Mouse (Mus musculus) thymus, adult 2 months (tissue): ENCODE results near the gene Scn1b. TPM values are rescaled to one million over a fixed set of nuclear protein-coding genes. Genes with fewer than 3 reads are reported as not detected.

ENCODE experiments used
- DNase-seq: peaks from one replicate; pipeline ENCODE4 v3.0.0; 2021
- H3K27ac ChIP-seq: fragments of 200-500 bp; 2 replicates; pipeline ENCODE4 v1.5.1; 2012; ENCODE audit warnings: low read length, control low read depth; ENCODE audit not compliant: control insufficient read depth, insufficient read depth
- H3K27me3 ChIP-seq: fragments of 200-500 bp; 2 replicates; pipeline ENCODE4 v1.6.1; 2012; ENCODE audit warnings: mild to moderate bottlenecking, low read length, moderate library complexity, mixed read lengths; ENCODE audit not compliant: control insufficient read depth, insufficient read depth
- H3K36me3 ChIP-seq: fragments of 200-500 bp; 2 replicates; pipeline ENCODE4 v1.6.1; 2012; ENCODE audit warnings: mild to moderate bottlenecking, low read length, moderate library complexity; ENCODE audit not compliant: control insufficient read depth, insufficient read depth
- H3K4me1 ChIP-seq: fragments of 200-500 bp; replicated peaks from 2 replicates; pipeline ENCODE4 v1.6.1; 2012; ENCODE audit warnings: low read length; ENCODE audit not compliant: control insufficient read depth, insufficient read depth
- H3K4me3 ChIP-seq: fragments of 200-500 bp; 2 replicates; pipeline ENCODE4 v1.5.1; 2012; ENCODE audit warnings: mild to moderate bottlenecking, low read length, control low read depth, moderate library complexity; ENCODE audit not compliant: control insufficient read depth, insufficient read depth
- CTCF ChIP-seq: fragments of 200-500 bp; IDR thresholded peaks from 2 replicates; pipeline ENCODE4 v1.5.1; 2012; ENCODE audit warnings: mild to moderate bottlenecking, control low read depth, low read length, moderate library complexity, borderline replicate concordance; ENCODE audit not compliant: control insufficient read depth, poor library complexity, insufficient read depth; ENCODE audit errors: extremely low read depth
- POLR2A ChIP-seq: fragments of 200-500 bp; IDR thresholded peaks from 2 replicates; pipeline ENCODE4 v1.6.1; 2012; ENCODE audit warnings: mild to moderate bottlenecking, low read length, control low read depth, moderate library complexity; ENCODE audit not compliant: control insufficient read depth, poor library complexity, insufficient read depth; ENCODE audit errors: extremely low read depth
- WGBS: fragments of 180-500 bp; shearing (Covaris S2); methylation state at CpG from one replicate; pipeline ENCODE4 v1.1.7; 2018; 5-methylcytosine and 5-hydroxymethylcytosine counted together
- polyA plus RNA-seq: library from polyadenylated mRNA; depleted of rRNA; stranded (reverse); fragments of >200 nt; gene quantifications from 2 replicates; pipeline ENCODE4 v1.2.3, GENCODE M21; 2012

The Scn1b gene
- polyA plus RNA-seq, 1 experiment = 21.2 TPM

GRCm38 (mm10) chr7:31084140-31084539, 42.7 kb downstream of the Scn1b start:
- 74% methylated on average over 9 of the region's 9 CpGs for WGBS
- no peak for TF ChIP-seq POLR2A
- no peak for TF ChIP-seq CTCF
- H3K4me3 ChIP-seq = no peak overlapping the region
- H3K36me3 ChIP-seq = no peaks in the 10 kb centered on the region
- peaks cover 13% of the 10 kb centered on the region for H3K4me1 ChIP-seq
- no peaks in the 10 kb centered on the region for H3K27me3 ChIP-seq
- DNase-seq = no peak
- H3K27ac ChIP-seq = no peak overlapping the region

DNA sequence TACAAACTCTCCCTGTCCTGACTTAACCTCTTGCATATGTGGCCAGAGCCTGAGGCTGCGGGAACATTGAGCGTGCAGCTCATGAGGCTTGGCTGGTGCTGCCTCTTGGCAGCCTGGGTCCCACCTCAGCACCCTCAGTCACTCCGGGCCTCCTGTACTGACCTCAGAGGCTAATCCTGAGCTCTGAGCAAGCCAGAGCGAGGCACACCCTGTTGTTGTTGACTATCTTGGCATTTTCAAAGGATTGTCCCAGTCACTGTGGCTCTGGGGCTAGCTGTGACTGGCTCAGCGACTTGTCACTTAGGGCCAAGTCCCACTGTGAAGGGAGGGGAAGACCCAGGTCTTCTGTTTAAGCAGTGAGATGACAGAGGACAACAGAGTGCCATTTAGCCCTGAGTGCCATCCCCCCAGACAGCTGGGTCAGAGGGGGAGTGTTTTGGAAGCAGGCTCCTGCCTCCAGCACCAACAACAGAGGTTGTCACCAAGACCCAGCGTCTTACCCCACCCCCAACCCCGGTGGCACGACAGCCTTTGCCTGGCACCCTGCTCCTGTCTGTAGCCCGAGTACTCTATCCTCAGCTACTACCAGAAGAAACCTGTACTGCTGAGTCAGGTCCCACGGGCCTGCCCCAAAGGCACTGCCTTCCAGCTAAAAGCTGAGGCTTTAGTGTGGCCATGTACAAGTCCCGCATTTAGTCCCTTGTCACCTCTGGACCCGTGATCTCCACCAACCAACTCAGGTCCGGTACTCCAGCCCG, 43.8 kb downstream of the Scn1b start:
- Histone ChIP-seq H3K36me3 (no peaks in the 10 kb centered on the region), H3K27me3 (no peaks in the 10 kb centered on the region), H3K4me3 (no peak overlapping the region), H3K27ac (no peak overlapping the region), H3K4me1 (peaks cover 13% of the 10 kb centered on the region)
- TF ChIP-seq POLR2A (no peak), CTCF (no peak)
- DNase-seq = no peak
- WGBS = 83% methylated on average over 14 of the region's 14 CpGs

DNA sequence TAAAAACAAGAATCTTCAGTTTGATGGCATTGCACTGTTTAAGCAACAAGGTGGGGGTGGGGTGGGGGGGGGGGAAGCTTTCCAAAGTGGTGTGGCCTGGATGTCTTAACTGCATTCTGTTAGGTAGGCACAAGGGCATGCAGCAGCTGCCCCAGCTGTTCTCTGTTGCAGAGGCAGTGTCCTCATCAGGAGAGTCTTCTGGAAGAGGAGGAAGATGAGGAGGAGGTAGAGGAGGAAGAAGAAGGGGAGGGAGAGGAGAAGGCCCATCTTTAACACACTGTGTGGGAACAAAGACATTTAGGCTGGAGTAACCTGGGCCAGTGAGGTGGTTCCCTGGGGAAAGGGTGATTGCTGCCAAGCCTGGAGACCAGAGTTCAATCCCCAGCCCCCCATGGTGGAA, 44.7 kb downstream of the Scn1b start:
- Histone ChIP-seq H3K4me1 (peaks cover 6% of the 10 kb centered on the region), H3K4me3 (no peak overlapping the region), H3K36me3 (no peaks in the 10 kb centered on the region), H3K27ac (no peak overlapping the region), H3K27me3 (no peaks in the 10 kb centered on the region)
- no peak for DNase-seq
- TF ChIP-seq POLR2A = no peak
- no peak for TF ChIP-seq CTCF

- 75% methylated on average over 1 of the region's 1 CpGs for WGBS
- no peaks in the 10 kb centered on the region for H3K36me3 ChIP-seq
- H3K27me3 ChIP-seq = no peaks in the 10 kb centered on the region
- TF ChIP-seq POLR2A (no peak), CTCF (no peak)
- no peak overlapping the region for H3K4me3 ChIP-seq
- H3K4me1 ChIP-seq = 0 out of 2 replicates have a peak, but pooled peaks cover 2% of the 10 kb centered on the region
- DNase-seq = no peak
- no peak overlapping the region for H3K27ac ChIP-seq
Observed at GRCm38 (mm10) chr7:31081106-31081505, 45.7 kb downstream of the Scn1b start.

DNA sequence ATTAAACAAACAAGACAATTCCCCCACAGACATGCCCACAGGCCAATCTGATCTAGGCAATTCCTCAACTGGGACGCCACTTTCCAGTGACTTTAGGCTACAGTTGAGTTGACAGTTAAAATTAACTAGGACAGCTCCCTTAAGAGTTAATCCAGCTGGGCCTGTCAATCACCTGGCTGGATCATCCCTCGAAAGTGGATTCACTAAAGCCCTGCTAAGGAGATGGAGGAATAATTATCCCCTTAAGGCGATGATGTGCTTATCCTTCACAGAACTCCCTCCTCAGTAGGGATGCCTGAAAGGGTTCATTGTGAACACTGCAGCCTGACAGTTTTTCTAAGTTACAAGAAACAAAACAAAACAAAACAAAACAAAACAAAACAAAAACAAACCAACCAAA, 46.2 kb downstream of the Scn1b start:
- DNase-seq = no peak
- no peaks in the 10 kb centered on the region for H3K27me3 ChIP-seq
- H3K4me3 ChIP-seq = no peak overlapping the region
- WGBS = 92% methylated on average over 3 of the region's 3 CpGs
- H3K36me3 ChIP-seq = no peaks in the 10 kb centered on the region
- H3K27ac ChIP-seq = no peak overlapping the region
- 0 out of 2 replicates have a peak, but pooled peaks cover 2% of the 10 kb centered on the region for H3K4me1 ChIP-seq
- TF ChIP-seq CTCF = no peak
- no peak for TF ChIP-seq POLR2A

GRCm38 (mm10) chr7:31079670-31080069, 47.1 kb downstream of the Scn1b start:
- no peaks in the 10 kb centered on the region for H3K36me3 ChIP-seq
- no peaks in the 10 kb centered on the region for H3K27me3 ChIP-seq
- no peak overlapping the region for H3K27ac ChIP-seq
- no peak overlapping the region for H3K4me3 ChIP-seq
- TF ChIP-seq CTCF = no peak
- no peak for TF ChIP-seq POLR2A
- DNase-seq = no peak
- WGBS = 91% methylated on average over 8 of the region's 8 CpGs
- no peaks in the 10 kb centered on the region for H3K4me1 ChIP-seq

- H3K27me3 ChIP-seq = no peaks in the 10 kb centered on the region
- H3K36me3 ChIP-seq = no peaks in the 10 kb centered on the region
- WGBS = 44% methylated on average over 5 of the region's 5 CpGs
- H3K4me3 ChIP-seq = no peak overlapping the region
- TF ChIP-seq POLR2A (no peak), CTCF (peak; percentile 45; the same call in 1 of the 2 replicates)
- DNase-seq = peak; percentile 31
- H3K4me1 ChIP-seq = no peaks in the 10 kb centered on the region
- H3K27ac ChIP-seq = no peak overlapping the region
Observed at GRCm38 (mm10) chr7:31077885-31078445, 48.8 kb downstream of the Scn1b start.
